Mouse (Mus musculus) G1E (cell line): Measurements from ENCODE around the gene Iqcg. TPM values are rescaled to one million over a fixed set of nuclear protein-coding genes. Genes with fewer than 3 reads are reported as not detected.

Experiments
- ATAC-seq: 2 replicates; pipeline ENCODE4 v1.8.0; 2016; ENCODE audit warnings: mild to moderate bottlenecking; ENCODE audit not compliant: insufficient number of reproducible peaks, poor library complexity, low FRiP score, severe bottlenecking; ENCODE audit errors: extremely low read depth
- DNase-seq: peaks from one replicate; pipeline ENCODE4 v3.0.0; 2012; ENCODE audit warnings: low spot score
- H3K27me3 ChIP-seq: 2 replicates; pipeline ENCODE4 v1.6.1; 2012; ENCODE audit warnings: mild to moderate bottlenecking, low read length, inconsistent platforms; ENCODE audit not compliant: insufficient read depth
- H3K36me3 ChIP-seq: replicated peaks from 2 replicates; pipeline ENCODE3; 2012; ENCODE audit warnings: mild to moderate bottlenecking, inconsistent platforms
- H3K4me1 ChIP-seq: 2 replicates; pipeline ENCODE4 v1.6.1; 2012; ENCODE audit warnings: low read depth, low read length, inconsistent platforms, mixed read lengths; ENCODE audit not compliant: insufficient read depth
- H3K4me3 ChIP-seq: 2 replicates; pipeline ENCODE4 v1.5.1; 2012; ENCODE audit warnings: low read depth, mild to moderate bottlenecking, inconsistent platforms, low read length, moderate library complexity, mixed read lengths
- H3K9me3 ChIP-seq: replicated peaks from 2 replicates; pipeline ENCODE4 v1.6.1; 2012; ENCODE audit warnings: inconsistent platforms
- CTCF ChIP-seq: IDR thresholded peaks from 2 replicates; pipeline ENCODE4 v1.5.1; 2012; ENCODE audit warnings: low read depth, low read length, inconsistent platforms, mixed read lengths
- GATA1 ChIP-seq: IDR thresholded peaks from 2 replicates; pipeline ENCODE4 v1.6.1; 2012; ENCODE audit warnings: borderline replicate concordance, low read length, inconsistent platforms, mixed read lengths
- GATA2 ChIP-seq: IDR thresholded peaks from 2 replicates; pipeline ENCODE4 v1.6.1; 2012; ENCODE audit warnings: low read depth, low read length, inconsistent platforms, borderline replicate concordance
- POLR2AphosphoS5 ChIP-seq: IDR thresholded peaks from 2 replicates; pipeline ENCODE4 v1.6.1; 2012; ENCODE audit warnings: low read depth, low read length, inconsistent platforms; ENCODE audit not compliant: insufficient replicate concordance
- TAL1 ChIP-seq: conservative IDR thresholded peaks from 2 replicates; pipeline ENCODE4 v1.6.1; 2012; ENCODE audit warnings: low read depth, low read length, inconsistent platforms, mixed read lengths
- polyA plus RNA-seq: library from polyadenylated mRNA; stranded (reverse); fragments of >175 nt; gene quantifications from 2 replicates; pipeline ENCODE4 v1.2.3, GENCODE M21; 2012
- total RNA-seq, 2 experiments: library from RNA; stranded (forward) in 1 of 2; stranded (reverse) in 1 of 2; fragments of 200-1000 nt in 1 of 2; fragments of >200 nt in 1 of 2; fragmentation: Nextera tagmentation in 1 of 2; gene quantifications; 2 replicates each; pipeline ENCODE4 v1.2.3; 2014 to 2017

Gene Iqcg
- total and polyA plus RNA-seq, 3 experiments = 0.98 to 2.1 (median 1.5) TPM

DNA sequence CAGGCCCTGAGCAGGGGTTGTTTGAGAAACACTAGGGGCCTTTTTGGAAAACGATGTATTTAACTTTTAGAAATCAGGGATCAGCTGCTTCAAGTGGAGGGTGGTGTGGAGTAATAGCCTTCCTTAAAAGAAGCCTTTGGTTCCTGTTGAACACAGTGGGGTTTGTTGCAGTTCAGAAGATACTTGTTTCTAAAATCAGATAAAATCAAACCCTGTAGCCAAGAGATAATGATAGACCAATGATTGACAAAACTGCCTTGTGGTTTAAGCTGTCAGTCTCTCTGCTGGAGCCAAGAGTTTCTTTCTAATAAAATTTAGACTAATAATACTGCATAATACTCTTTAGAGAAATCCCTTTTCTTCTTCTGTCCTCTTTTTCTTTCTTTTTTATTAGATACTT lies 75.8 kb downstream of the Iqcg start:
- Histone ChIP-seq H3K4me1 (peaks cover 22% of the 10 kb centered on the region), H3K9me3 (no peaks in the 10 kb centered on the region), H3K36me3 (peaks cover 60% of the 10 kb centered on the region), H3K4me3 (no peak overlapping the region), H3K27me3 (no peaks in the 10 kb centered on the region)
- no peak for TF ChIP-seq POLR2AphosphoS5
- TF ChIP-seq TAL1 = peak; percentile 50; the same call in 1 of the 2 replicates
- DNase-seq (peak; percentile 15), ATAC-seq (peak; percentile 66)

DNA sequence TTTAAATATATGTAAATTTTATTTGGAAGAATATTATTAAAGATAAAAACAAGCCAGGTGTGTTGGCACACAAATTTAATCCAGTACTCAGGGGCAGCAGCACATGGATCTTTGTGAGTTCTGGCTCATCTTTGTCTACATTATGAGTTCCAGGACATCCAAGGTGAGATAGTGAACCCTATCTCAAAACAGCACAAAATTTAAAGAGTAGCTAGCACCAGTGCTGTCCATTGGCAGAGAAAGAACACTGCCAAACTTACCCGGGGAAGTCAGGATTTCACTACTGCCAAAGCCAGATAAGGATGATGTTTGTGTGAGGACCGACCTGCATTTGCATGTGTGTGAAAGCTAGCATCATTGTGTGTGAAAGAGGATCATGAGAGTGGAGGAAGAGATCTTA lies 83.0 kb downstream of the Iqcg start:
- no peaks in the 10 kb centered on the region for H3K9me3 ChIP-seq
- no peak for ATAC-seq
- H3K4me1 ChIP-seq = peaks cover 8% of the 10 kb centered on the region; the same call in 1 of the 2 replicates
- TF ChIP-seq GATA2 (no peak), TAL1 (no peak)
- H3K36me3 ChIP-seq = peaks cover 66% of the 10 kb centered on the region
- DNase-seq = no peak
- H3K27me3 ChIP-seq = no peaks in the 10 kb centered on the region
- H3K4me3 ChIP-seq = no peak overlapping the region

DNA sequence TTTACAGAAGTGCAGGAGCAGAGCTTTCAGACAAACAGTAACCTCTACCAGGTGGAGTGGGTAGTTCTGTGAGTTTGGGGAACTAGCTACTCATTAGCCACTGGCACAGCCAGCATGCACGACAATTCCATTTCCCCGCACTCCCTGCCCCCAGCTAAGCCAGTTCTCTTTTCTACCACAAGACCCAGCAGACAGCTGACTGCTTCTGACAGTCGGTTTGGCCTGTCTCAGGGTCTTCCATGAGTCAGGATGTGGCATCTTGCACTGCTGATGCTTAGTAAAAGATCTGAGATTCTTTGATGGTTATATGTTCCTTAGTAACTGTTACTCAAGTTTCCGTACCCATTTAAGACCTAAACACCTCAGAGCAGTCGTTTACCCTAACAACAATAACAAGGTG lies 83.5 kb downstream of the Iqcg start:
- Histone ChIP-seq H3K27me3 (no peaks in the 10 kb centered on the region), H3K9me3 (no peaks in the 10 kb centered on the region), H3K4me3 (no peak overlapping the region), H3K36me3 (peaks cover 61% of the 10 kb centered on the region), H3K4me1 (peaks cover 8% of the 10 kb centered on the region; the same call in 1 of the 2 replicates)
- ATAC-seq = no peak
- no peak for DNase-seq
- TF ChIP-seq CTCF (no peak), GATA1 (no peak), GATA2 (no peak), POLR2AphosphoS5 (no peak), TAL1 (no peak)

Other genes with a start within 250 kb of the Iqcg start
- gene Smbd1, start 245.7 kb downstream of the Iqcg start, total RNA-seq (2014; fragmentation: Nextera tagmentation) = not detected in 2 replicates
- gene Smbd1, start 245.7 kb downstream of the Iqcg start, total RNA-seq (2017) = not detected in 2 replicates
- not detected in 2 replicates for gene Smbd1, start 245.7 kb downstream of the Iqcg start, polyA plus RNA-seq
- gene Fyttd1, start 178.7 kb downstream of the Iqcg start, total RNA-seq (2014; fragmentation: Nextera tagmentation) = 121 and 134 TPM in 2 replicates
- gene Fyttd1, start 178.7 kb downstream of the Iqcg start, total RNA-seq (2017) = 77.5 and 100 TPM in 2 replicates
- 276 and 281 TPM in 2 replicates for gene Fyttd1, start 178.7 kb downstream of the Iqcg start, polyA plus RNA-seq
- 13.2 and 18.1 TPM in 2 replicates for gene Rubcn, start 178.5 kb downstream of the Iqcg start, total RNA-seq (2014; fragmentation: Nextera tagmentation)
- 13.4 and 15.1 TPM in 2 replicates for gene Rubcn, start 178.5 kb downstream of the Iqcg start, total RNA-seq (2017)
- 8.7 and 9.4 TPM in 2 replicates for gene Rubcn, start 178.5 kb downstream of the Iqcg start, polyA plus RNA-seq
- gene Lrch3, start 142.1 kb downstream of the Iqcg start, total RNA-seq (2014; fragmentation: Nextera tagmentation) = 77.1 and 91.9 TPM in 2 replicates
- gene Lrch3, start 142.1 kb downstream of the Iqcg start, total RNA-seq (2017) = 31.8 and 33.1 TPM in 2 replicates
- gene Lrch3, start 142.1 kb downstream of the Iqcg start, polyA plus RNA-seq = 9.1 and 9.9 TPM in 2 replicates
- 632 and 642 TPM in 2 replicates for gene Rpl35a, start 235 bp upstream of the Iqcg start, total RNA-seq (2014; fragmentation: Nextera tagmentation)
- 1,492 and 1,659 TPM in 2 replicates for gene Rpl35a, start 235 bp upstream of the Iqcg start, total RNA-seq (2017)
- gene Rpl35a, start 235 bp upstream of the Iqcg start, polyA plus RNA-seq = 133 and 159 TPM in 2 replicates
- gene Lmln, start 6.3 kb upstream of the Iqcg start, total RNA-seq (2014; fragmentation: Nextera tagmentation) = 1.8 and 3.4 TPM in 2 replicates
- 3.1 and 3.2 TPM in 2 replicates for gene Lmln, start 6.3 kb upstream of the Iqcg start, total RNA-seq (2017)
- 0.21 and 0.57 TPM in 2 replicates for gene Lmln, start 6.3 kb upstream of the Iqcg start, polyA plus RNA-seq
- 9.4 and 11.7 TPM in 2 replicates for gene Osbpl11, start 128.9 kb upstream of the Iqcg start, total RNA-seq (2014; fragmentation: Nextera tagmentation)
- 18.4 and 20.8 TPM in 2 replicates for gene Osbpl11, start 128.9 kb upstream of the Iqcg start, total RNA-seq (2017)
- gene Osbpl11, start 128.9 kb upstream of the Iqcg start, polyA plus RNA-seq = 3.1 and 3.7 TPM in 2 replicates
- gene Snx4, start 195.2 kb upstream of the Iqcg start, total RNA-seq (2014; fragmentation: Nextera tagmentation) = 47.0 and 49.4 TPM in 2 replicates
- 56.3 and 62.0 TPM in 2 replicates for gene Snx4, start 195.2 kb upstream of the Iqcg start, total RNA-seq (2017)
- 20.1 and 33.2 TPM in 2 replicates for gene Snx4, start 195.2 kb upstream of the Iqcg start, polyA plus RNA-seq